17 mouse cellular contexts compared by ENCODE assay signal in genomic region chr14:93169201-93169600, GRCm38 (mm10).
DNase-seq lines count a peak whose midpoint lies in the region; ATAC-seq and TF ChIP-seq lines count a peak whose summit lies in the region.
"Had no signal": no experiment of that assay in that cellular context is flagged by ENCODE, and none has a peak within 500 bp of the region (broad histone marks: within the 10 kb centered on the region; RNA-seq: fewer than 3 reads in every experiment).

No protein-coding gene starts in this region.

- H3K4me3 ChIP-seq in hindbrain, postnatal 0 days (ENCODE audit: low read length), result no peak overlapping the region
- H3K4me3 ChIP-seq: embryonic facial prominence, embryonic 12.5 days; gastrocnemius, adult 2 months; left cerebral cortex, adult 2 months; limb, embryonic 13.5 days; liver, embryonic 15.5 days had no signal

- ATAC-seq in hindbrain, postnatal 0 days, result no peak
- ATAC-seq: CD4-positive, CD25-positive, alpha-beta regulatory T cell, adult 4 months; inflammation-experienced regulatory T-cells, adult 6 months had no signal

- H3K27me3 ChIP-seq in hindbrain, postnatal 0 days (ENCODE audit: insufficient read depth, low read length), result no peaks in the 10 kb centered on the region
- H3K27me3 ChIP-seq: embryonic facial prominence, embryonic 12.5 days; limb, embryonic 13.5 days; liver, embryonic 15.5 days had no signal

- no peaks in the 10 kb centered on the region for H3K36me3 ChIP-seq in hindbrain, postnatal 0 days (ENCODE audit: insufficient read depth, low read length)
- H3K36me3 ChIP-seq: embryonic facial prominence, embryonic 12.5 days; limb, embryonic 13.5 days; liver, embryonic 15.5 days had no signal

- peak; percentile 58 to 60 for DNase-seq in cerebellum, postnatal 10 days
- DNase-seq in cerebellum, postnatal 4 days (ENCODE audit: low spot score in 2 of 2), result no peak
- DNase-seq in layer of hippocampus, adult 9-10 months (ENCODE audit: low spot score), result peak; percentile 10
- DNase-seq in layer of hippocampus, postnatal 36 days, result no peak
- DNase-seq in adipocyte (ENCODE audit: low spot score), result peak; percentile 79
- peak; percentile 76 for DNase-seq in hindbrain, postnatal 0 days (ENCODE audit: low spot score)
- no peak for DNase-seq in retina, postnatal 1 day
- DNase-seq: gastrocnemius, adult 2 months; heart, adult 18-20 months; lung, postnatal 14 days; thymus, adult 2 months had no signal

- H3K27ac ChIP-seq in hindbrain, postnatal 0 days, result no peak overlapping the region
- H3K27ac ChIP-seq: embryonic facial prominence, embryonic 12.5 days; gastrocnemius, adult 2 months; left cerebral cortex, adult 2 months; limb, embryonic 13.5 days; liver, embryonic 15.5 days had no signal

- no peaks in the 10 kb centered on the region for H3K9me3 ChIP-seq in hindbrain, postnatal 0 days (ENCODE audit: low read length)
- H3K9me3 ChIP-seq: embryonic facial prominence, embryonic 12.5 days; limb, embryonic 13.5 days; liver, embryonic 15.5 days had no signal

- TF ChIP-seq CTCF in hindbrain, postnatal 0 days (IDR thresholded peaks at IDR 0.05; ENCODE audit: low read depth), result no peak

- H3K4me1 ChIP-seq in hindbrain, postnatal 0 days (ENCODE audit: insufficient read depth, low read length), result no peaks in the 10 kb centered on the region
- H3K4me1 ChIP-seq: embryonic facial prominence, embryonic 12.5 days; limb, embryonic 13.5 days; liver, embryonic 15.5 days had no signal

- H3K4me2 ChIP-seq in hindbrain, postnatal 0 days (ENCODE audit: low read depth, low read length), result no peak overlapping the region
- H3K4me2 ChIP-seq: embryonic facial prominence, embryonic 12.5 days; limb, embryonic 13.5 days; liver, embryonic 15.5 days had no signal

- H3K9ac ChIP-seq in hindbrain, postnatal 0 days (replicated peaks; ENCODE audit: low read length), result no peak overlapping the region
- H3K9ac ChIP-seq: embryonic facial prominence, embryonic 12.5 days; limb, embryonic 13.5 days; liver, embryonic 15.5 days had no signal

Comparison
In these comparisons a context has a peak if more than half of its experiments do, and no peak if none do; other contexts are left out.
1. DNase-seq: peak in cerebellum, postnatal 10 days (2 of 2), layer of hippocampus, adult 9-10 months (single experiment), adipocyte (single experiment) and hindbrain, postnatal 0 days (single experiment); none in cerebellum, postnatal 4 days (0 of 2), layer of hippocampus, postnatal 36 days (0 of 2) and retina, postnatal 1 day (single experiment).